7 mouse cellular contexts compared by ENCODE assay signal in genomic region chr7:18948151-18948550, GRCm38 (mm10). TPM values are rescaled to one million over a fixed set of nuclear protein-coding genes. Genes with fewer than 3 reads are reported as not detected.
DNase-seq lines count a peak whose midpoint lies in the region; ATAC-seq and TF ChIP-seq lines count a peak whose summit lies in the region.

No protein-coding gene starts in this region.

- H3K9ac ChIP-seq in forebrain, postnatal 0 days: no peak overlapping the region
- H3K9ac ChIP-seq in midbrain, embryonic 16.5 days (ENCODE audit: low read depth, low read length): no peak overlapping the region

- DNase-seq in adrenal gland, postnatal 25 days: peak; percentile 25
- DNase-seq in forebrain, postnatal 0 days: no peak
- peak; percentile 69 for DNase-seq in kidney, adult 9 months
- no peak for DNase-seq in right cerebral cortex, adult 2 months (ENCODE audit: low spot score in 2 of 2)
- no peak for DNase-seq in thymus, postnatal 36 days
- no peak for DNase-seq in layer of hippocampus, adult 9-11 months

- no peak for TF ChIP-seq CTCF in forebrain, postnatal 0 days (IDR thresholded peaks at IDR 0.05; ENCODE audit: low read depth)

- H3K27ac ChIP-seq in forebrain, postnatal 0 days (ENCODE audit: low read depth, low read length): peak overlapping the region; percentile 50; the same call in 1 of the 2 replicates
- H3K27ac ChIP-seq in midbrain, embryonic 16.5 days (ENCODE audit: low read length): peak overlapping the region; percentile 92

- H3K4me1 ChIP-seq in forebrain, postnatal 0 days (ENCODE audit: insufficient read depth): peaks cover 19% of the 10 kb centered on the region
- H3K4me1 ChIP-seq in midbrain, embryonic 16.5 days (ENCODE audit: control insufficient read depth, insufficient read depth, low read length): peaks cover 40% of the 10 kb centered on the region

- H3K9me3 ChIP-seq in forebrain, postnatal 0 days (ENCODE audit: low read length): no peaks in the 10 kb centered on the region
- no peaks in the 10 kb centered on the region for H3K9me3 ChIP-seq in midbrain, embryonic 16.5 days (replicated peaks; ENCODE audit: control insufficient read depth, low read length, poor library complexity, severe bottlenecking)

- 47% methylated on average over 6 of the region's 6 CpGs for WGBS in forebrain, postnatal 0 days
- WGBS in midbrain, embryonic 16.5 days: 37% methylated on average over 6 of the region's 6 CpGs

- no peak overlapping the region for H3K4me3 ChIP-seq in forebrain, postnatal 0 days (ENCODE audit: low read depth, low read length)
- H3K4me3 ChIP-seq in midbrain, embryonic 16.5 days (ENCODE audit: low read depth, low read length): no peak overlapping the region

- no peak for ATAC-seq in forebrain, postnatal 0 days
- ATAC-seq in midbrain, embryonic 16.5 days: no peak

- H3K36me3 ChIP-seq in forebrain, postnatal 0 days (ENCODE audit: insufficient read depth): peaks cover 57% of the 10 kb centered on the region
- peaks cover 22% of the 10 kb centered on the region for H3K36me3 ChIP-seq in midbrain, embryonic 16.5 days (ENCODE audit: control insufficient read depth, insufficient read depth, low read length)

- H3K4me2 ChIP-seq in forebrain, postnatal 0 days (ENCODE audit: low read depth): no peak overlapping the region
- H3K4me2 ChIP-seq in midbrain, embryonic 16.5 days (ENCODE audit: low read length): no peak overlapping the region

- no peaks in the 10 kb centered on the region for H3K27me3 ChIP-seq in forebrain, postnatal 0 days (ENCODE audit: insufficient read depth, low read length)
- no peaks in the 10 kb centered on the region for H3K27me3 ChIP-seq in midbrain, embryonic 16.5 days (ENCODE audit: control insufficient read depth, insufficient read depth, low read depth, low read length)

RNA-seq across cellular contexts. Expression of gene Nova2, which starts 22.5 kb away (rescaled TPM):
- total RNA-seq in adrenal gland, postnatal 25 days (2021): 4.9 and 6.2 TPM in 2 replicates
- 15.4 and 19.5 TPM in 2 replicates for total RNA-seq in forebrain, postnatal 0 days (2014; rRNA removed)
- 7.2 and 11.4 TPM in 2 replicates for polyA plus RNA-seq in forebrain, postnatal 0 days (2015; fragmentation: Nextera tagmentation; extraction: Ambion mirVana)
- polyA plus RNA-seq in midbrain, embryonic 16.5 days (2015; fragmentation: Nextera tagmentation; extraction: Ambion mirVana): 11.9 and 14.3 TPM in 2 replicates

RNA-seq across cellular contexts. Expression of gene Ccdc61, which starts 37.9 kb away (rescaled TPM):
- total RNA-seq in adrenal gland, postnatal 25 days (2021): 16.5 and 20.8 TPM in 2 replicates
- 12.8 and 17.2 TPM in 2 replicates for total RNA-seq in forebrain, postnatal 0 days (2014; rRNA removed)
- polyA plus RNA-seq in forebrain, postnatal 0 days (2015; fragmentation: Nextera tagmentation; extraction: Ambion mirVana): 21.6 and 23.2 TPM in 2 replicates
- polyA plus RNA-seq in midbrain, embryonic 16.5 days (2015; fragmentation: Nextera tagmentation; extraction: Ambion mirVana): 24.7 and 31.2 TPM in 2 replicates

RNA-seq across cellular contexts. Expression of gene Nanos2, which starts 39.0 kb away (rescaled TPM):
- not detected in 2 replicates for total RNA-seq in adrenal gland, postnatal 25 days (2021)
- 1.5 and 2.0 TPM in 2 replicates for total RNA-seq in forebrain, postnatal 0 days (2014; rRNA removed)
- polyA plus RNA-seq in forebrain, postnatal 0 days (2015; fragmentation: Nextera tagmentation; extraction: Ambion mirVana): 0.49 and 0.76 TPM in 2 replicates
- polyA plus RNA-seq in midbrain, embryonic 16.5 days (2015; fragmentation: Nextera tagmentation; extraction: Ambion mirVana): 0.52 and 0.79 TPM in 2 replicates

RNA-seq across cellular contexts. Expression of gene Mypop, which starts 42.9 kb away (rescaled TPM):
- 10.9 and 13.0 TPM in 2 replicates for total RNA-seq in adrenal gland, postnatal 25 days (2021)
- 12.3 and 13.9 TPM in 2 replicates for total RNA-seq in forebrain, postnatal 0 days (2014; rRNA removed)
- 3.8 and 4.3 TPM in 2 replicates for polyA plus RNA-seq in forebrain, postnatal 0 days (2015; fragmentation: Nextera tagmentation; extraction: Ambion mirVana)
- 3.9 and 5.1 TPM in 2 replicates for polyA plus RNA-seq in midbrain, embryonic 16.5 days (2015; fragmentation: Nextera tagmentation; extraction: Ambion mirVana)

RNA-seq across cellular contexts. Expression of gene Irf2bp1, which starts 55.7 kb away (rescaled TPM):
- total RNA-seq in adrenal gland, postnatal 25 days (2021): 45.8 and 48.3 TPM in 2 replicates
- total RNA-seq in forebrain, postnatal 0 days (2014; rRNA removed): 101 and 129 TPM in 2 replicates
- polyA plus RNA-seq in forebrain, postnatal 0 days (2015; fragmentation: Nextera tagmentation; extraction: Ambion mirVana): 27.0 and 27.2 TPM in 2 replicates
- 26.0 and 26.7 TPM in 2 replicates for polyA plus RNA-seq in midbrain, embryonic 16.5 days (2015; fragmentation: Nextera tagmentation; extraction: Ambion mirVana)

Comparison
In these comparisons a context has a peak if more than half of its experiments do, and no peak if none do; other contexts are left out.
1. DNase-seq: peak in adrenal gland, postnatal 25 days (single experiment) and kidney, adult 9 months (single experiment); none in forebrain, postnatal 0 days (single experiment), right cerebral cortex, adult 2 months (0 of 2), thymus, postnatal 36 days (0 of 2) and layer of hippocampus, adult 9-11 months (single experiment).